Mouse (Mus musculus): ENCODE measurements around the gene Wdr66.
"Not testable (repeated sequence)": the region's sequence is repeated elsewhere in the genome, so short reads cannot be mapped to it uniquely, and the experiment has no call there.

Wdr66 gene

DNA sequence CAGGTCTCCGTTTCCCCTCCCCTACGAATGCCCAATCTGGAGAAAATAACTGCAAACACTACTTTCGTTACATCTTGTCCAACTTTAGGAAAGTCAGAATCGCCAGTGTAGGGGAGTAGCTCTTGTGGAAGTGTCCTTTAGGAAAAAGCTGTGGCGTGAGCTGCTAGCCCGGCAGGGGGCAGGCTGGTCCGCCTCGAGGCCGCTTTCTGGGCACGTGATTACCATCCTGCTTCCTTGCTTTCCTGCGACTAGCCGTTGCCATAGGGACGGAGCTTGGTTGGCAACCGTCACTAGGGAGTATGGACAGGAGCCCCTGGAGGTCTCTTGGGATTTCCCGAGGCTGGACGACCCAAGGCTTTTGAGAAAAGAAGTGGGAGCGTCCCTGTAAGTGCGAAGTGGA, at the start of gene Wdr66:
TSS of gene Wdr66 (plus strand) at position 269 of the 400 bp plus-strand sequence.
- peak; percentile 78 for DNase-seq (ENCODE audit: low spot score)

- DNase-seq (ENCODE audit: low spot score), result not testable (repeated sequence)
Measured at GRCm38 (mm10) chr5:123202771-123203170, 49.1 kb upstream of the Wdr66 start.

DNA sequence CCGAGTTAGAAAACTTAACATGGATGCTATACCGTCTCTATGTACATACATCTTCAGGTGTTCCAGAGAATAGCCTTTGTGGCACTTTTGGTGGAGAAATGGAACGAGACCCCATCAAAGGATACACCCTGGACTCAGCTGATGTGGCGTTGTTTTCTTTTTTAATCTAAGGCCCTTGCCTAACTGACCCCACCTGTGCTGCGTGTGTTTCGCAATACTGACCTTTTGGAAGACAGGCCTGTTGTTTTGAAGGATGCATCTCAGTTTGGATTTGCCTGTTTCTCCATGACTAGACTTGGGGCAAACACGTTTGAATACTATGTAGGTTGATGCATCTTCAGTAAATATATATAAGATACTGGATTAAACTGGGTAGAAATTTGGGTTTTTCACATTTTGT, 48.3 kb upstream of the Wdr66 start:
- not testable (repeated sequence) for DNase-seq (ENCODE audit: low spot score)

GRCm38 (mm10) chr5:123222346-123223050, 29.4 kb upstream of the Wdr66 start:
- DNase-seq (ENCODE audit: low spot score), result not testable (repeated sequence)

GRCm38 (mm10) chr5:123223051-123223410, 28.9 kb upstream of the Wdr66 start:
- DNase-seq (ENCODE audit: low spot score), result no peak

DNA sequence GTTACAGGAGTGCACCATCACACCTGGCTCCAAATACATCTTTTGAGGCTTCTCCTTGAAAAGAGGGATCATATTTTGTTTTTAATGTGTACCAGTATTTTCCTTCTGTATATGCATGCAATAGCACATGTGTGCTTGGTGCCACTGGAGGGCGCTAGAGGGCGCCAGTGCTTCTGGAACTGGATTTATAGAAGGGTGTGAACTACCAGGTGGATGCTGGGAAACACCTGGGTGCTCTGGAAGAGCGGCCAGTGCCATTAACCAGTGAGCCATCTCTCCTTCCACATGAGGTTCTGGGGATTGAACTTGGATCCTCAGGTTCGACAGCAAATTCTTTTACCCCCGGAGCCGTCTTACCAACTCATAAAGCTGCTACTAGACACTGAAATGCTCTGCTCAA, 28.0 kb upstream of the Wdr66 start:
- not testable (repeated sequence) for DNase-seq (ENCODE audit: low spot score)

DNA sequence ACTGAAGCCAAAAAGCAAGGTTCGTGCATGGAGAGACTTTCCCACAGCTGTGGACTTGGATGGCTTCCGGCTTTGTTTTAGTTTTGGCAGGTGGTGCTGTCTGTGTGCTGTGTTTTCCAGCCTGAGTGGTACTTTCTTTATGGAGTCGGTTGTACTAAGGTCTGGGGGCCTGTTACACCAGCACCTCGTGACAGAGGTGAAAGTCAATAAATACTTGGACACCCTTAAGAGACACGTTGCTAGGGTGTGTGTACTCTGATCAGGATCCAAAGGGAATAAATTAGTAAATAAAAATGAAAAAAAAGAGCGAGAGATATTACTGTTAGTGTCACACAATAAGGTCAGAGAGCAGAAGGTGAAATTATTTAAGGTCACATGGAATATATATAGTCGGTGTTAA, 25.1 kb upstream of the Wdr66 start:
- DNase-seq (ENCODE audit: low spot score), result no peak

DNA sequence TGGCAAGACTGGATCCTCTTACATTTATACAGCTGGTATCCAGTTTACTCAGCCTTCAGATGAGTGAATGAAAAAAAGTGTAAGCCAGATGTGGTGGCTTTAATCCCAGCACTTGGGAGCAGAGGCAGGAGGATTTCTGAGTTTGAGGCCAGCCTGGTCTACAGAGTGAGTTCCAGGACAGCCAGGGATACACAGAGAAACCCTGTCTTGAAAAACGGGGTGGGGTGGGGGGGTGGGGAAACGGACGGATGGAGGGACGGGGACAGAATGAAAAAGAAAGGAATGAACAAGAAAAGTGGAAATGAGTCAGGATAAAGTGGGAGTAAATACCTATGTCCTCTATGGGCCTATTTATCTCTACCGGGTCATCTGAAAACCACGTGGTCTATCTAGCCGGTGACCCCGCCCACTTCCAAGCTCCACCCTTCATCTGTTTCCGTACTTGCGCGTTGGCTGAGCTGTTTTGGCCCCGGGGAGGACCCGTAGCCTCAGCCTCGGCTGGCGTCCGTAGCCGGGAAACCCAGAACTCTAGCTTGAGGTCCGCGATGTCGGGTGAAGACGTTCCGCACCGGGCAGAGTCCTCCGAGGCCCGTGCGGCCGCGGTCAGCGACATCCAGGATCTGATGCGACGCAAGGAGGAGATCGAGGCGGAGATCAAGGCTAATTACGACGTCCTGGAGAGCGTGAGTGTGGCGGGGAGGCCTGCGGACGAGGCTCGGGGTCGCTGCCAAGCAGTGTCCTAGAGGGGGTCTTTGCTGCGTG, 24.0 kb upstream of the Wdr66 start:
- DNase-seq (ENCODE audit: low spot score), result peak; percentile 90

GRCm38 (mm10) chr5:123228524-123228922, 23.4 kb upstream of the Wdr66 start:
- DNase-seq (ENCODE audit: low spot score), result no peak

DNA sequence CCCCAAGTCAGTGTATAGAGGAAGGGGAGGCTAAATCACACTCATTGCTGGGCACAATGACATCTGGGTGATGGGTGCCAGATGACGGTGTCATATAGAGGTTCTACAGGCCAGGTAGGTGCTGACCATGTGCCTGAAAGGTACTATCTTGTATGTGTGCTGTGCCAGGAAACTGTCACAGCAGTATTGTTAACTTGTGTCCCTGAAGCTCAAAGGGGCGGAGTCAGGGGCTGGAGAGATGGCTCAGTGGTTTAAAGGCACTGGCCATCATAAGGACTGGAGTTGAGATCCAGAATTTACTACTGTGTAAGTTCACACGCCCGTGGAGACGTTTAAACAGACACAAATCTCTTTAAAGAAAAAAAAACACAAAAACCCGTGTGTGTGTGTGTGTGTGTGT, 22.6 kb upstream of the Wdr66 start:
- no peak for DNase-seq (ENCODE audit: low spot score)

DNA sequence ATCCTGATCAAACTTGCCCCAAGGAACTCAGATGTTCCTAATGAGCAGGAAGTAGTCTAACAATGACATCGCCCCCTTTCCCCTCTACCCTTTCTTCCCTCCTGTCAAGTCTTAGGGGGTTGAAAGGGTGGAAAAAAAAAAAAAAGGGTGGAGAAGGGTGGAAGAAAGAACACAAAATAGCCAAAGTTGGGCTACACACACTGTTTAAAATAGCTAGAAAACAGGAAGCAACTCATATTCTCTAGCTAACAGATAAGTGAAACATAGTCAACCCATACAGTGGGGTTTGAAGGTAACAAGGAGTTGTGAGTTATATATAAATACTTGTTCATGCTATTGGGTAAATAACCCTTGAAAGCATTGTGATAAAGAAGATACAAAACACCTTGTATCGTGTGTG, 19.7 kb upstream of the Wdr66 start:
- DNase-seq (ENCODE audit: low spot score), result no peak

- DNase-seq (ENCODE audit: low spot score), result no peak
Measured at GRCm38 (mm10) chr5:123235731-123236130, 16.2 kb upstream of the Wdr66 start.

- no peak for DNase-seq (ENCODE audit: low spot score)
Measured at GRCm38 (mm10) chr5:123236426-123236825, 15.5 kb upstream of the Wdr66 start.

GRCm38 (mm10) chr5:123239501-123239900, 12.4 kb upstream of the Wdr66 start:
- DNase-seq (ENCODE audit: low spot score), result peak; percentile 10

DNA sequence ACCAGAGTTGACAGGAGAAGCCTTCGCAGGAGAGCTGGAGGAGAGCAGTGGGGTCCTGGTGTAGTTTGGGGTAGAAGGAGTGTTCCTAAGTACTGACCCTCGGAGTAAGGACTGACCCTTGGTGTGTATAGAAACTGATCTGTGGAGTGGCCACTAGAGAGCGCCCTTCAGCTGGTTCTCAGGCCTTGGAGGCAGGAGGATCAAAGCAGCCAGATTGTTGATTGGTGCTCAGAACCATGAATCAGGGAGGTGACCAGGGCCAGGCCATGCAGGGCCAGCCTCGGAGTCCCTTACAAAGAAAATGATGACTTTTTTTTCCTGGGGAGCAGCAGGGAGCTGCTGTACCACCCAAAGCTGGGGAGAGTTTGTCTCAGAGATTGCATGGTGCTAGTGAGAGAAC, 6.4 kb upstream of the Wdr66 start:
- DNase-seq (ENCODE audit: low spot score), result no peak

- no peak for DNase-seq (ENCODE audit: low spot score)
Measured at GRCm38 (mm10) chr5:123251390-123251789, 512 bp upstream of the Wdr66 start.

- no peak for DNase-seq (ENCODE audit: low spot score)
Measured at GRCm38 (mm10) chr5:123256841-123257755, 5.2 kb downstream of the Wdr66 start.

DNA sequence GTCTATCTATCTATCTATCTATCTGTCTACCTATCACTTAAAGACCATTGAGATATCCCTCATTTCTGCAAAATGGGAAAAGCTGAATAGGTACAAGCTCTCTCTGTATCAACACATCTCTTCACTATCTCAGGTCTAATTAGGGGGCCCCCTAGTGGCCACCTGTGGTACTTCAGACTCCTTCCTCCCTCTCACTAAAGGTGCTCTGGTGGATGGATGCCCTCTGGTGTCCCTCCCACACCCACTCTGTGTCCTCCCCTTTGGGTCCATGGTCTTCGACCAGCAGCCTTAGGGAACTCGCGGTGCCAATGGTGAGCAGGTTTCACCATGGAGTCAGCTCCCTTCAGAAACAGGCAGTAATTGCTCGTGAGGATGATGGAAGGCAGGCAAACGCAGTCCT, 7.1 kb downstream of the Wdr66 start:
- no peak for DNase-seq (ENCODE audit: low spot score)

GRCm38 (mm10) chr5:123260698-123261097, 8.8 kb downstream of the Wdr66 start:
- DNase-seq (ENCODE audit: low spot score), result no peak

DNA sequence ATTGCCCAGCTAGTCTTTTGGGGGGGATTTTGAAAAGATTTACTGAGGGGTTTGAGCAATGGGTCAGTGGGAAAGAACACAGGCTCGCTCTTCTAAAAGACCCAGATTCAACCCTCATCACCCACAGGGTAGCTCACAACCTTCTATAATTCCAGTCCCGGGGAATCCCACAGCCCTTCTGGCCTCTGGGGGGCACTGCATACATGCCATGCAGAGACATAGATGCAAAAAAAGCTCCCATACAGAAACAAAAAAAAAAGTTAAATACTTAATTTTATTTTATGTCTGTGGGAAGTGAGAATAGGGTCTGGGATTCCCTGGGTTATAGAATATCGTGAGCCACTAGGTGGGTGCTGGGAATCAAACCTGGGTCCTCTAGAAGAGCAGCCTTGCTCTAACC, 15.0 kb downstream of the Wdr66 start:
- no peak for DNase-seq (ENCODE audit: low spot score)

GRCm38 (mm10) chr5:123268477-123269474, 16.9 kb downstream of the Wdr66 start:
- no peak for DNase-seq (ENCODE audit: low spot score)
